Mouse (Mus musculus): ENCODE measurements around the gene Fam129c. TPM values are rescaled to one million over a fixed set of nuclear protein-coding genes. Genes with fewer than 3 reads are reported as not detected.

Gene Fam129c
- polyA plus RNA-seq, 1 experiment from 2014 or later: 9.3 TPM

GRCm38 (mm10) chr8:71594324-71594722 is 3.1 kb upstream of the Fam129c start:
- WGBS: 98% methylated on average over 4 of the region's 4 CpGs
- Histone ChIP-seq H3K4me1 (ENCODE audit: control insufficient read depth, insufficient read depth, low read length) (peaks cover 19% of the 10 kb centered on the region), H3K27ac (ENCODE audit: low read depth, low read length) (no peak overlapping the region), H3K27me3 (ENCODE audit: control insufficient read depth, insufficient read depth, low read length) (no peaks in the 10 kb centered on the region), H3K4me3 (ENCODE audit: low read depth, low read length) (no peak overlapping the region), H3K36me3 (ENCODE audit: control insufficient read depth, insufficient read depth, low read length) (no peaks in the 10 kb centered on the region), H3K4me2 (ENCODE audit: low read depth, low read length) (no peak overlapping the region), H3K9ac (replicated peaks; ENCODE audit: low read depth, low read length) (no peak overlapping the region), H3K9me3 (ENCODE audit: control insufficient read depth, low read length) (no peaks in the 10 kb centered on the region)
- ATAC-seq (ENCODE audit: low read depth): no peak

- peak; percentile 18; the same call in 1 of the 2 replicates for ATAC-seq (ENCODE audit: low read depth)
- Histone ChIP-seq H3K4me2 (ENCODE audit: low read depth, low read length) (no peak overlapping the region), H3K4me3 (ENCODE audit: low read depth, low read length) (no peak overlapping the region), H3K9ac (replicated peaks; ENCODE audit: low read depth, low read length) (no peak overlapping the region), H3K4me1 (ENCODE audit: control insufficient read depth, insufficient read depth, low read length) (peaks cover 16% of the 10 kb centered on the region), H3K9me3 (ENCODE audit: control insufficient read depth, low read length) (no peaks in the 10 kb centered on the region), H3K36me3 (ENCODE audit: control insufficient read depth, insufficient read depth, low read length) (no peaks in the 10 kb centered on the region), H3K27me3 (ENCODE audit: control insufficient read depth, insufficient read depth, low read length) (0 out of 2 replicates have a peak, but pooled peaks cover 5% of the 10 kb centered on the region), H3K27ac (ENCODE audit: low read depth, low read length) (no peak overlapping the region)
- 7% methylated on average over 27 of the region's 27 CpGs for WGBS
Observed at GRCm38 (mm10) chr8:71595862-71596261, 1.6 kb upstream of the Fam129c start.

GRCm38 (mm10) chr8:71596384-71596783 is 1.1 kb upstream of the Fam129c start:
- Histone ChIP-seq H3K27ac (ENCODE audit: low read depth, low read length) (no peak overlapping the region), H3K9ac (replicated peaks; ENCODE audit: low read depth, low read length) (no peak overlapping the region), H3K27me3 (ENCODE audit: control insufficient read depth, insufficient read depth, low read length) (0 out of 2 replicates have a peak, but pooled peaks cover 6% of the 10 kb centered on the region), H3K36me3 (ENCODE audit: control insufficient read depth, insufficient read depth, low read length) (no peaks in the 10 kb centered on the region), H3K4me2 (ENCODE audit: low read depth, low read length) (no peak overlapping the region), H3K9me3 (ENCODE audit: control insufficient read depth, low read length) (no peaks in the 10 kb centered on the region), H3K4me3 (ENCODE audit: low read depth, low read length) (no peak overlapping the region), H3K4me1 (ENCODE audit: control insufficient read depth, insufficient read depth, low read length) (peaks cover 11% of the 10 kb centered on the region)
- 55% methylated on average over 6 of the region's 6 CpGs for WGBS
- ATAC-seq (ENCODE audit: low read depth): no peak

GRCm38 (mm10) chr8:71596798-71597197 is 650 bp upstream of the Fam129c start:
- no peak overlapping the region for H3K27ac ChIP-seq (ENCODE audit: low read depth, low read length)
- H3K4me3 ChIP-seq (ENCODE audit: low read depth, low read length): no peak overlapping the region
- no peak overlapping the region for H3K4me2 ChIP-seq (ENCODE audit: low read depth, low read length)
- WGBS: 89% methylated on average over 4 of the region's 4 CpGs
- no peaks in the 10 kb centered on the region for H3K36me3 ChIP-seq (ENCODE audit: control insufficient read depth, insufficient read depth, low read length)
- H3K9me3 ChIP-seq (ENCODE audit: control insufficient read depth, low read length): no peaks in the 10 kb centered on the region
- no peak overlapping the region for H3K9ac ChIP-seq (replicated peaks; ENCODE audit: low read depth, low read length)
- peaks cover 11% of the 10 kb centered on the region for H3K4me1 ChIP-seq (ENCODE audit: control insufficient read depth, insufficient read depth, low read length)
- no peak for ATAC-seq (ENCODE audit: low read depth)
- H3K27me3 ChIP-seq (ENCODE audit: control insufficient read depth, insufficient read depth, low read length): 0 out of 2 replicates have a peak, but pooled peaks cover 7% of the 10 kb centered on the region

GRCm38 (mm10) chr8:71598375-71598774 is 927 bp downstream of the Fam129c start:
- Histone ChIP-seq H3K27ac (ENCODE audit: low read depth, low read length) (no peak overlapping the region), H3K36me3 (ENCODE audit: control insufficient read depth, insufficient read depth, low read length) (no peaks in the 10 kb centered on the region), H3K9ac (replicated peaks; ENCODE audit: low read depth, low read length) (no peak overlapping the region), H3K4me3 (ENCODE audit: low read depth, low read length) (no peak overlapping the region), H3K4me1 (ENCODE audit: control insufficient read depth, insufficient read depth, low read length) (peaks cover 11% of the 10 kb centered on the region; the same call in 1 of the 2 replicates), H3K9me3 (ENCODE audit: control insufficient read depth, low read length) (no peaks in the 10 kb centered on the region), H3K27me3 (ENCODE audit: control insufficient read depth, insufficient read depth, low read length) (0 out of 2 replicates have a peak, but pooled peaks cover 11% of the 10 kb centered on the region), H3K4me2 (ENCODE audit: low read depth, low read length) (no peak overlapping the region)
- no peak for ATAC-seq (ENCODE audit: low read depth)

- H3K36me3 ChIP-seq (ENCODE audit: control insufficient read depth, insufficient read depth, low read length): no peaks in the 10 kb centered on the region
- 95% methylated on average over 5 of the region's 5 CpGs for WGBS
- peaks cover 11% of the 10 kb centered on the region; the same call in 1 of the 2 replicates for H3K4me1 ChIP-seq (ENCODE audit: control insufficient read depth, insufficient read depth, low read length)
- no peaks in the 10 kb centered on the region for H3K9me3 ChIP-seq (ENCODE audit: control insufficient read depth, low read length)
- no peak overlapping the region for H3K27ac ChIP-seq (ENCODE audit: low read depth, low read length)
- ATAC-seq (ENCODE audit: low read depth): no peak
- H3K4me2 ChIP-seq (ENCODE audit: low read depth, low read length): no peak overlapping the region
- no peak overlapping the region for H3K9ac ChIP-seq (replicated peaks; ENCODE audit: low read depth, low read length)
- peaks cover 16% of the 10 kb centered on the region; the same call in 1 of the 2 replicates for H3K27me3 ChIP-seq (ENCODE audit: control insufficient read depth, insufficient read depth, low read length)
- H3K4me3 ChIP-seq (ENCODE audit: low read depth, low read length): no peak overlapping the region
Observed at GRCm38 (mm10) chr8:71598841-71599240, 1.4 kb downstream of the Fam129c start.

- peak overlapping the region; percentile 42 for H3K9ac ChIP-seq (replicated peaks; ENCODE audit: low read depth, low read length)
- H3K4me1 ChIP-seq (ENCODE audit: control insufficient read depth, insufficient read depth, low read length): peaks cover 7% of the 10 kb centered on the region; the same call in 1 of the 2 replicates
- H3K36me3 ChIP-seq (ENCODE audit: control insufficient read depth, insufficient read depth, low read length): no peaks in the 10 kb centered on the region
- ATAC-seq (ENCODE audit: low read depth): peak; percentile 41
- no peaks in the 10 kb centered on the region for H3K9me3 ChIP-seq (ENCODE audit: control insufficient read depth, low read length)
- H3K4me2 ChIP-seq (ENCODE audit: low read depth, low read length): peak overlapping the region; percentile 45
- 2% methylated on average over 64 of the region's 65 CpGs for WGBS
- H3K4me3 ChIP-seq (ENCODE audit: low read depth, low read length): peak overlapping the region; percentile 29
- peak overlapping the region; percentile 28; the same call in 1 of the 2 replicates for H3K27ac ChIP-seq (ENCODE audit: low read depth, low read length)
- H3K27me3 ChIP-seq (ENCODE audit: control insufficient read depth, insufficient read depth, low read length): peaks cover 18% of the 10 kb centered on the region; the same call in 1 of the 2 replicates
Observed at GRCm38 (mm10) chr8:71601939-71602665, 4.7 kb downstream of the Fam129c start.

GRCm38 (mm10) chr8:71602666-71603334 is 5.4 kb downstream of the Fam129c start:
- Histone ChIP-seq H3K9me3 (ENCODE audit: control insufficient read depth, low read length) (no peaks in the 10 kb centered on the region), H3K27me3 (ENCODE audit: control insufficient read depth, insufficient read depth, low read length) (peaks cover 18% of the 10 kb centered on the region; the same call in 1 of the 2 replicates)

GRCm38 (mm10) chr8:71604021-71604420 is 6.6 kb downstream of the Fam129c start:
- H3K9ac ChIP-seq (replicated peaks; ENCODE audit: low read depth, low read length): no peak overlapping the region
- no peak for ATAC-seq (ENCODE audit: low read depth)
- WGBS: 48% methylated on average over 7 of the region's 7 CpGs
- H3K36me3 ChIP-seq (ENCODE audit: control insufficient read depth, insufficient read depth, low read length): no peaks in the 10 kb centered on the region
- no peak overlapping the region for H3K27ac ChIP-seq (ENCODE audit: low read depth, low read length)
- peaks cover 18% of the 10 kb centered on the region; the same call in 1 of the 2 replicates for H3K27me3 ChIP-seq (ENCODE audit: control insufficient read depth, insufficient read depth, low read length)
- H3K4me3 ChIP-seq (ENCODE audit: low read depth, low read length): no peak overlapping the region
- H3K4me2 ChIP-seq (ENCODE audit: low read depth, low read length): no peak overlapping the region
- peaks cover 7% of the 10 kb centered on the region; the same call in 1 of the 2 replicates for H3K4me1 ChIP-seq (ENCODE audit: control insufficient read depth, insufficient read depth, low read length)
- no peaks in the 10 kb centered on the region for H3K9me3 ChIP-seq (ENCODE audit: control insufficient read depth, low read length)

More at GRCm38 (mm10) chr8:71602666-71603334, 5.4 kb downstream of the Fam129c start:
- 2% methylated on average over 32 of the region's 32 CpGs for WGBS
- Histone ChIP-seq H3K27ac (ENCODE audit: low read depth, low read length) (peak overlapping the region; percentile 28; the same call in 1 of the 2 replicates), H3K4me2 (ENCODE audit: low read depth, low read length) (peak overlapping the region; percentile 45), H3K9ac (replicated peaks; ENCODE audit: low read depth, low read length) (peak overlapping the region; percentile 42), H3K4me1 (ENCODE audit: control insufficient read depth, insufficient read depth, low read length) (peaks cover 7% of the 10 kb centered on the region; the same call in 1 of the 2 replicates), H3K4me3 (ENCODE audit: low read depth, low read length) (peak overlapping the region; percentile 29), H3K36me3 (ENCODE audit: control insufficient read depth, insufficient read depth, low read length) (no peaks in the 10 kb centered on the region)
- peak; percentile 63 for ATAC-seq (ENCODE audit: low read depth)
